Mouse (Mus musculus) midbrain, embryonic 15.5 days (tissue): Measurements from ENCODE around the gene Kcnj10. TPM values are rescaled to one million over a fixed set of nuclear protein-coding genes. Genes with fewer than 3 reads are reported as not detected.

ENCODE experiments used
- ATAC-seq: fragments of 200-750 bp; cut with Nextera tagmentation; replicated peaks from 2 replicates; pipeline ENCODE4 v1.8.0; 2017; ENCODE audit warnings: moderate TSS enrichment
- H3K27ac ChIP-seq: fragments of 300-500 bp; sonication (generic); 2 replicates; pipeline ENCODE4 v1.5.1; 2015; ENCODE audit warnings: mild to moderate bottlenecking, inconsistent platforms
- H3K27me3 ChIP-seq: fragments of 300-500 bp; sonication (generic); replicated peaks from 2 replicates; pipeline ENCODE4 v1.6.1; 2015; ENCODE audit warnings: inconsistent platforms
- H3K36me3 ChIP-seq: fragments of 300-500 bp; sonication (generic); replicated peaks from 2 replicates; pipeline ENCODE4 v1.6.1; 2015; ENCODE audit warnings: inconsistent platforms
- H3K4me1 ChIP-seq: fragments of 300-500 bp; sonication (generic); 2 replicates; pipeline ENCODE4 v1.6.1; 2015; ENCODE audit warnings: inconsistent platforms
- H3K4me2 ChIP-seq: fragments of 300-500 bp; sonication (generic); 2 replicates; pipeline ENCODE4 v1.6.1; 2015; ENCODE audit warnings: inconsistent platforms, mild to moderate bottlenecking, moderate library complexity
- H3K4me3 ChIP-seq: fragments of 300-500 bp; sonication (generic); 2 replicates; pipeline ENCODE4 v1.5.1; 2015; ENCODE audit warnings: mild to moderate bottlenecking, inconsistent platforms
- H3K9ac ChIP-seq: fragments of 300-500 bp; sonication (generic); 2 replicates; pipeline ENCODE4 v1.6.1; 2015; ENCODE audit warnings: mild to moderate bottlenecking, inconsistent platforms
- H3K9me3 ChIP-seq: fragments of 300-500 bp; sonication (generic); 2 replicates; pipeline ENCODE4 v1.6.1; 2016; ENCODE audit warnings: inconsistent platforms
- WGBS: fragments of 180-500 bp; shearing (Covaris S2); methylation state at CpG from one replicate; pipeline ENCODE4 v1.1.7; 2015; ENCODE audit warnings: mixed read lengths; 5-methylcytosine and 5-hydroxymethylcytosine counted together
- polyA plus RNA-seq: library from polyadenylated mRNA; unstranded; fragments of >200 nt; fragmentation: Nextera tagmentation; extraction: Ambion mirVana; gene quantifications from 2 replicates; pipeline ENCODE4 v1.2.1, GENCODE M21; 2015

The Kcnj10 gene
- polyA plus RNA-seq, 1 experiment from 2014 or later: 1.8 TPM

GRCm38 (mm10) chr1:172314911-172315310 lies 26.1 kb upstream of the Kcnj10 start:
- Histone ChIP-seq H3K9me3 (no peaks in the 10 kb centered on the region), H3K4me3 (no peak overlapping the region), H3K27me3 (no peaks in the 10 kb centered on the region), H3K4me1 (peaks cover 47% of the 10 kb centered on the region), H3K9ac (no peak overlapping the region), H3K27ac (peak overlapping the region; percentile 55; the same call in 1 of the 2 replicates), H3K4me2 (no peak overlapping the region; the same call in 1 of the 2 replicates), H3K36me3 (no peaks in the 10 kb centered on the region)
- WGBS: 26% methylated on average over 3 of the region's 3 CpGs
- ATAC-seq: no peak; the same call in 1 of the 2 replicates

DNA sequence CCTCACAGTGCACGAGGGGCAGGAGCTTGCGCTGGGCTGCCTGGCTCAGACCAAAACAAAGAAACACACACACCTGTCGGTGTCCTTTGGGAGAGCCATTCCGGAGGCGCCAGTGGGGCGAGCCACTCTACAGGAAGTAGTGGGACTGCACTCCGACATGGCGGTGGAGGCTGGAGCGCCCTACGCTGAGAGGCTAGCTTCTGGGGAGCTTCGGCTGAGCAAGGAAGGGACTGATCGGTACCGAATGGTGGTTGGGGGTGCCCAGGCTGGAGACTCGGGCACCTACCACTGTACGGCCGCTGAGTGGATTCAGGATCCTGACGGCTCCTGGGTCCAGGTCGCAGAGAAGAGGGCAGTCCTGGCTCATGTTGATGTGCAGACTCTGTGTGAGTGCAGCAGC lies 23.6 kb upstream of the Kcnj10 start:
- 59% methylated on average over 18 of the region's 18 CpGs for WGBS
- Histone ChIP-seq H3K4me2 (no peak overlapping the region), H3K9me3 (no peaks in the 10 kb centered on the region), H3K36me3 (no peaks in the 10 kb centered on the region), H3K9ac (no peak overlapping the region), H3K27ac (no peak overlapping the region), H3K4me3 (no peak overlapping the region), H3K4me1 (peaks cover 30% of the 10 kb centered on the region), H3K27me3 (no peaks in the 10 kb centered on the region)
- ATAC-seq: no peak

- no peak overlapping the region for H3K27ac ChIP-seq
- 49% methylated on average over 15 of the region's 15 CpGs for WGBS
- no peaks in the 10 kb centered on the region for H3K36me3 ChIP-seq
- peaks cover 28% of the 10 kb centered on the region for H3K4me1 ChIP-seq
- H3K9me3 ChIP-seq: no peaks in the 10 kb centered on the region
- no peaks in the 10 kb centered on the region for H3K27me3 ChIP-seq
- H3K4me3 ChIP-seq: no peak overlapping the region
- H3K9ac ChIP-seq: no peak overlapping the region
- ATAC-seq: no peak
- no peak overlapping the region for H3K4me2 ChIP-seq
These were observed 23.1 kb upstream of the Kcnj10 start for GRCm38 (mm10) chr1:172317946-172318345.

GRCm38 (mm10) chr1:172318424-172319035 lies 22.5 kb upstream of the Kcnj10 start:
- Histone ChIP-seq H3K27me3 (no peaks in the 10 kb centered on the region), H3K4me1 (peaks cover 23% of the 10 kb centered on the region), H3K36me3 (no peaks in the 10 kb centered on the region), H3K9ac (no peak overlapping the region), H3K27ac (no peak overlapping the region), H3K4me3 (no peak overlapping the region), H3K9me3 (no peaks in the 10 kb centered on the region), H3K4me2 (no peak overlapping the region)
- ATAC-seq: no peak
- 73% methylated on average over 19 of the region's 19 CpGs for WGBS

DNA sequence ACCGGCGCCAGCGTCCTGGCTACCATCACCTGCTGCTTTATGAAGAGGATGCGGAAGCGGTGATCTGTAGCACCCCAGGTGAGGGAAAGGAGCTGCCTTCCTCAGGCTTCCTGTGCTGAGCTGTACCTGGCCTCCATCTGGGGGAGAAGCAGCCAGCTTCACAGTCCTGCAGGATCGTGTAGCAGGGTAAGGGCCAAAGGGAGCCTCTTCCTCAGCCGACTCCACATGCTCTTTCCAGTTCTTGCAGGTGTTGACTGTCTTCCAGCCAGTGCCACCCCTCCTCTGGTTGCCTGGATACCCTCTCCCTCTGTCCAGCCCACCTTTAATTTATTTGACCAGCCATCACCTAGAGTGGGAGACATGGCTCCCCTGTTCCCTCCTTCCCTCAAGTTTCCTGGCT lies 21.7 kb upstream of the Kcnj10 start:
- no peak for ATAC-seq
- Histone ChIP-seq H3K9ac (no peak overlapping the region), H3K4me2 (no peak overlapping the region), H3K9me3 (no peaks in the 10 kb centered on the region), H3K36me3 (no peaks in the 10 kb centered on the region), H3K27ac (no peak overlapping the region), H3K4me1 (peaks cover 17% of the 10 kb centered on the region), H3K27me3 (no peaks in the 10 kb centered on the region), H3K4me3 (no peak overlapping the region)
- 86% methylated on average over 7 of the region's 7 CpGs for WGBS

- no peak overlapping the region for H3K9ac ChIP-seq
- H3K4me1 ChIP-seq: peaks cover 15% of the 10 kb centered on the region
- H3K4me3 ChIP-seq: no peak overlapping the region
- H3K9me3 ChIP-seq: no peaks in the 10 kb centered on the region
- 21% methylated on average over 5 of the region's 5 CpGs for WGBS
- H3K36me3 ChIP-seq: no peaks in the 10 kb centered on the region
- no peak overlapping the region for H3K27ac ChIP-seq
- ATAC-seq: peak; percentile 10; the same call in 1 of the 2 replicates
- H3K4me2 ChIP-seq: no peak overlapping the region
- H3K27me3 ChIP-seq: no peaks in the 10 kb centered on the region
These were observed 21.0 kb upstream of the Kcnj10 start for GRCm38 (mm10) chr1:172319921-172320411.

DNA sequence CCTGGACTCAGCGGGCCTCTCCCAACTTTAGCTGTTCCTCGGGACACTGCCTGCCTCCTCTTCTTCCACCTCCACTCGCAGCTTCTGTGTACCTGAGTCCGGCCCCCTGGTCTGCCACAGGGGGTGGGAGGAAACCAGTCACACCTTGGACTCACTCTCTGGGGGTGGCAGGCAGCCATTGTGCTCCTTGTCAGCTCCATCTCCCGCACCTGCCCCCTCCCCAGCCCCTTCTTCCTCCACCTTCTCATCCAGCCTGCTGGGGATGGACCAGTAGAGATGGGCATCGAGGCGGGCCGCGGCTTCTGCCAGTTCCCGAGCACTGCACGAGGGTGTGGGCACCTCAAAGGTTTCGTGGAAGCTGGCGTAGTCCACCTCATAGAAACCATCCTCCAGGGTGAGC lies 18.3 kb upstream of the Kcnj10 start:
- ATAC-seq: no peak
- no peaks in the 10 kb centered on the region for H3K36me3 ChIP-seq
- H3K4me1 ChIP-seq: peaks cover 14% of the 10 kb centered on the region; the same call in 1 of the 2 replicates
- H3K27me3 ChIP-seq: peaks cover 6% of the 10 kb centered on the region
- H3K4me3 ChIP-seq: no peak overlapping the region
- no peak overlapping the region for H3K27ac ChIP-seq
- no peak overlapping the region for H3K4me2 ChIP-seq
- H3K9me3 ChIP-seq: no peaks in the 10 kb centered on the region
- no peak overlapping the region for H3K9ac ChIP-seq
- WGBS: 57% methylated on average over 13 of the region's 13 CpGs

GRCm38 (mm10) chr1:172323298-172323697 lies 17.7 kb upstream of the Kcnj10 start:
- WGBS: 15% methylated on average over 5 of the region's 5 CpGs
- no peak overlapping the region for H3K4me2 ChIP-seq
- H3K36me3 ChIP-seq: no peaks in the 10 kb centered on the region
- H3K27ac ChIP-seq: no peak overlapping the region
- H3K9me3 ChIP-seq: no peaks in the 10 kb centered on the region
- no peak overlapping the region for H3K4me3 ChIP-seq
- H3K4me1 ChIP-seq: peaks cover 14% of the 10 kb centered on the region; the same call in 1 of the 2 replicates
- peaks cover 6% of the 10 kb centered on the region for H3K27me3 ChIP-seq
- H3K9ac ChIP-seq: no peak overlapping the region
- ATAC-seq: no peak

GRCm38 (mm10) chr1:172323801-172324359 lies 17.1 kb upstream of the Kcnj10 start:
- H3K9ac ChIP-seq: no peak overlapping the region

DNA sequence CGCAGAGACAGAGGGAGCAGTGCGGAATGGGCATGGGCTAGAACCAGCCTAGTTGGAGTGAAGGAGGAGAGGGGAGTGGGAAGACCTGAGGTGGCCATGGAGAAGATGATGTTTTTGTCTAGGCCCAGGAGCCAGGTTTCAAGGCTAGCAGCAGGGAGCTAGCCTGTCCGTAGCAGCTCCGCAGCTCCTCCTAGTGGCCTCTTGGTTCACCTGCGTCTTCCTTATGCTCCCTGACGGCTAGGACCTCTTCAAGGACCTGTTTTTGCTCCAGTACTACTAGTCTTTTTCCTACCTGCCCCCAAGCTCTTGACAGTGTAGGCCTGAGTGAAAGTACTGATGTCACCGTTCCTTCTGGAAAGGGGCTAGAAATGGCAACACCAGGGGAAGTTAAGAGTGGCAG lies 16.3 kb upstream of the Kcnj10 start:
- peaks cover 28% of the 10 kb centered on the region for H3K4me1 ChIP-seq
- H3K9ac ChIP-seq: peak overlapping the region; percentile 2; the same call in 1 of the 2 replicates
- H3K36me3 ChIP-seq: no peaks in the 10 kb centered on the region
- H3K4me3 ChIP-seq: no peak overlapping the region
- H3K27me3 ChIP-seq: peaks cover 6% of the 10 kb centered on the region
- 13% methylated on average over 7 of the region's 7 CpGs for WGBS
- H3K4me2 ChIP-seq: no peak overlapping the region
- peak; percentile 12; the same call in 1 of the 2 replicates for ATAC-seq
- no peak overlapping the region for H3K27ac ChIP-seq
- no peaks in the 10 kb centered on the region for H3K9me3 ChIP-seq

More at GRCm38 (mm10) chr1:172323801-172324359, 17.1 kb upstream of the Kcnj10 start:
- H3K9me3 ChIP-seq: no peaks in the 10 kb centered on the region
- peaks cover 20% of the 10 kb centered on the region for H3K4me1 ChIP-seq
- no peaks in the 10 kb centered on the region for H3K36me3 ChIP-seq
- H3K27ac ChIP-seq: no peak overlapping the region
- H3K4me2 ChIP-seq: no peak overlapping the region
- ATAC-seq: no peak
- peaks cover 6% of the 10 kb centered on the region for H3K27me3 ChIP-seq
- no peak overlapping the region for H3K4me3 ChIP-seq
- 55% methylated on average over 6 of the region's 6 CpGs for WGBS

- 20% methylated on average over 94 of the region's 94 CpGs for WGBS
- Histone ChIP-seq H3K4me1 (peaks cover 27% of the 10 kb centered on the region), H3K27me3 (peaks cover 6% of the 10 kb centered on the region), H3K36me3 (no peaks in the 10 kb centered on the region), H3K4me3 (peak overlapping the region; percentile 47), H3K9me3 (no peaks in the 10 kb centered on the region), H3K27ac (no peak overlapping the region), H3K9ac (peak overlapping the region; percentile 40; the same call in 1 of the 2 replicates), H3K4me2 (peak overlapping the region; percentile 82)
- peak; percentile 55 for ATAC-seq
These were observed 15.1 kb upstream of the Kcnj10 start for GRCm38 (mm10) chr1:172325680-172326535.

DNA sequence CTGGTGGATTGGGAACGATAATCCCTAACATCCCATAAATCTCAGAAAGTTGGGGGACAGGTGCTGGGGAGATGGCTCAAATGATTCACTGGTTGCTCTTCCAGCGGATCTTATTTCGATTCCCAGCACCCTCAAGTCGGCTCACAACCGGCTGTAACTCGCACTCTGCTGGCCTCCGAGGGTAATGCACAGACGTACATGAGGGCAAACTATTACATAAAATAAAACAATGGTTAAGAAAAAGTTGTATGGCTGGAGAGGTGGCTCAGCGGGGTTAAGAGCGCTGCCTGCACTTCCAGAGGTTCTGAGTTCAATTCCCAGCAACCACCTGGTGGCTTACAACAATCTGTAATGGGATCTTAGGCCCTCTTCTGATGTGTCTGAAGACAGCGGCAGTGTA lies 14.3 kb upstream of the Kcnj10 start:
- Histone ChIP-seq H3K4me2 (peak overlapping the region; percentile 82), H3K9ac (0 out of 2 replicates have a peak overlapping the region, but pooled peaks have one; percentile 40), H3K9me3 (no peaks in the 10 kb centered on the region), H3K4me1 (peaks cover 27% of the 10 kb centered on the region), H3K27ac (no peak overlapping the region), H3K4me3 (peak overlapping the region; percentile 47), H3K27me3 (peaks cover 6% of the 10 kb centered on the region), H3K36me3 (no peaks in the 10 kb centered on the region)
- no peak for ATAC-seq
- WGBS: 59% methylated on average over 11 of the region's 11 CpGs
